Mouse (Mus musculus) erythroblast, embryonic 14.5 days (primary cell): Measurements from ENCODE around the gene Adgrb2. TPM values are rescaled to one million over a fixed set of nuclear protein-coding genes. Genes with fewer than 3 reads are reported as not detected.

Experiments used
- H3K27me3 ChIP-seq: 2 replicates; pipeline ENCODE4 v1.6.1; 2012; ENCODE audit warnings: inconsistent platforms; ENCODE audit not compliant: control insufficient read depth
- H3K36me3 ChIP-seq: 2 replicates; pipeline ENCODE4 v1.6.1; 2012; ENCODE audit warnings: mild to moderate bottlenecking, inconsistent platforms; ENCODE audit not compliant: control insufficient read depth
- H3K4me1 ChIP-seq: 2 replicates; pipeline ENCODE4 v1.6.1; 2012; ENCODE audit warnings: inconsistent platforms; ENCODE audit not compliant: control insufficient read depth
- H3K4me3 ChIP-seq: replicated peaks from 2 replicates; pipeline ENCODE3; 2012; ENCODE audit warnings: moderate library complexity, mild to moderate bottlenecking, inconsistent platforms
- H3K9me3 ChIP-seq: 2 replicates; pipeline ENCODE4 v1.6.1; 2012; ENCODE audit warnings: low read length, inconsistent platforms, mixed read lengths; ENCODE audit not compliant: control insufficient read depth
- GATA1 ChIP-seq: IDR thresholded peaks from 2 replicates; pipeline ENCODE4 v1.6.1; 2012; ENCODE audit warnings: low read length, inconsistent platforms, mixed read lengths
- TAL1 ChIP-seq: IDR thresholded peaks from 3 replicates; pipeline ENCODE4 v1.6.1; 2012; ENCODE audit warnings: low read length, inconsistent platforms, mixed read lengths
- polyA plus RNA-seq: library from polyadenylated mRNA; stranded (reverse); fragments of >175 nt; gene quantifications from 2 replicates; pipeline ENCODE4 v1.2.3, GENCODE M21; 2012

The Adgrb2 gene
- polyA plus RNA-seq, 1 experiment, result not detected

DNA sequence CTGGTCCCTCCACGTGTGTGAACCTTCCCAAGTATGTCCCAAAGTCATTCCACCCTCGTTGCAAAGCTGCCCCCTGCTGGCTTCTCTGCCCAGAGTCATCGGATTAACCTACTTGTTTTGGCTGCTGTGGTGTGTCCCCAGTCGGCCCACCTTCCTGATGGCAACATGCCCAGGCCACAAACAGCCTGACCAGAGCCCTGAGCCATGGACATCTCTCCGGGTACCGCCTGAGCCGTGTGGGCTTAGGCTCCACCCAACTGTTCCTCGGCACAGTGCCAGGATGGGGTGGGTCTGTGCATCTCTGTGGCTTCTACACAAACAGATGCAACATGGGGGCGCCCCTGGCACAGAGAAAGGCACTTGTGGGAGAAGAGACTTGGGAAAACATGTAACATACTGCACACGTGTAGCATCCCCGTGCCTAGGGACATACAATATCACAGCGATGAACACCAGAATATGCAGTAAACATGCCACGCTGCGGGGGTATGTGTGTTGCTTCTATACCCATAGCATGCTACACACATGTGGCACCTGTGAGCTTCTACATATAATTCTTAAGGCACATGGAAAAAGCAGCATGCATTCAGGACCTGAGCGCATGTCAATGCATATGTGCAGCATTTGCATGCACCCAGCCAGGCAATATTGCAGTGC, 778 bp upstream of the Adgrb2 start:
- Histone ChIP-seq H3K4me3 (no peak overlapping the region), H3K27me3 (peaks cover 92% of the 10 kb centered on the region), H3K9me3 (peaks cover 4% of the 10 kb centered on the region; the same call in 1 of the 2 replicates), H3K4me1 (peaks cover 3% of the 10 kb centered on the region), H3K36me3 (no peaks in the 10 kb centered on the region)
- no peak for TF ChIP-seq TAL1
- TF ChIP-seq GATA1, result no peak

GRCm38 (mm10) chr4:129985161-129985670, 546 bp downstream of the Adgrb2 start:
- H3K4me3 ChIP-seq, result no peak overlapping the region
- peaks cover 98% of the 10 kb centered on the region for H3K27me3 ChIP-seq
- H3K9me3 ChIP-seq, result peaks cover 4% of the 10 kb centered on the region; the same call in 1 of the 2 replicates
- H3K36me3 ChIP-seq, result no peaks in the 10 kb centered on the region
- H3K4me1 ChIP-seq, result no peaks in the 10 kb centered on the region
- no peak for TF ChIP-seq TAL1
- no peak for TF ChIP-seq GATA1

GRCm38 (mm10) chr4:129985671-129986441, 1.2 kb downstream of the Adgrb2 start:
- Histone ChIP-seq H3K9me3 (peaks cover 4% of the 10 kb centered on the region; the same call in 1 of the 2 replicates), H3K4me3 (no peak overlapping the region), H3K36me3 (no peaks in the 10 kb centered on the region), H3K27me3 (peaks cover 91% of the 10 kb centered on the region), H3K4me1 (no peaks in the 10 kb centered on the region)
- TF ChIP-seq GATA1, result no peak
- no peak for TF ChIP-seq TAL1

- Histone ChIP-seq H3K27me3 (peaks cover 75% of the 10 kb centered on the region), H3K4me3 (no peak overlapping the region), H3K36me3 (no peaks in the 10 kb centered on the region), H3K4me1 (no peaks in the 10 kb centered on the region), H3K9me3 (peaks cover 4% of the 10 kb centered on the region; the same call in 1 of the 2 replicates)
- TF ChIP-seq GATA1, result no peak
- TF ChIP-seq TAL1, result no peak
Measured at GRCm38 (mm10) chr4:129987825-129988504, 3.3 kb downstream of the Adgrb2 start.

DNA sequence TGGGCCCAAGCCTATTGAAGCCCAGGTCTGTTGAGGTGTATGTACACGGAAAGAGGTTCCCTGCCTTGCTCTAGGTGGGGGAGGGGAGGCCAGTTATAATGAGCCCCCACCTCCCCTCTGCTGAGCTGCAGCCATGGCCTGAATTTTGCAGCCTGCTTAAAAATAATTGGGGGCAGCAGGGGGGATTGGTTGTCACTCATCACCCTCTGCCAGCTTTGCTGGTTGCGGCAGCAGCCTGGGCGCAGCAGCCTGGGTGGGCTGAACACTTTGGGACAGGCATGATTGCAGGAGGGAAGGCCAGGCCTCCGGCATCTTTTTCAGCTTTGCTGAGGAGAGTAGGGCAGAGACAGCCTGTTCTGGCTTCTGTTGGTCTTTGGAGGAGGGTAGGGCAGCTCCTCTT, 5.3 kb downstream of the Adgrb2 start:
- Histone ChIP-seq H3K4me3 (no peak overlapping the region), H3K4me1 (no peaks in the 10 kb centered on the region), H3K36me3 (no peaks in the 10 kb centered on the region), H3K9me3 (0 out of 2 replicates have a peak, but pooled peaks cover 2% of the 10 kb centered on the region), H3K27me3 (peaks cover 55% of the 10 kb centered on the region)
- TF ChIP-seq TAL1 (no peak), GATA1 (no peak)

- Histone ChIP-seq H3K27me3 (peaks cover 34% of the 10 kb centered on the region), H3K36me3 (no peaks in the 10 kb centered on the region), H3K9me3 (no peaks in the 10 kb centered on the region), H3K4me1 (no peaks in the 10 kb centered on the region), H3K4me3 (no peak overlapping the region)
- TF ChIP-seq GATA1 (no peak), TAL1 (no peak)
Measured at GRCm38 (mm10) chr4:129992720-129993119, 8.1 kb downstream of the Adgrb2 start.

DNA sequence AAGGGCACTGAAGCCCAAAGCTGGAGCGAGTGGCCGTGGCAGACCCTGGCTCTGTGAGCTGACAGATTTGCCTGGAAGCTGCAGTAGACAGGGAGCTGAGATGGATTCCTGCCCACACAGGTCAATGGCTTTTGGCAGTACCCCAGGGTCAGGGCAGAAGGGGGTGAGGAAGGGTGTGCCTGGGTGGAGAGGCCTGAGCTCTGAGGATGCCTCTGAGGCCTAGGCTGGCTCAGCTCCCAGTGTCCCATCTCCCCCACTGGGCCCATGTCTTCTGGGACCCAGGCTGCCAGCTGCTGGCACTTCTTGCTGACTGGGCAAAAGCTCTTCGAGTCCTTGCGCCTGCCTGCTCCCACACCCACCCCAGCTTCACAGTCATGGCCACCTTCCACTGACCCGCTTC, 8.5 kb downstream of the Adgrb2 start:
- H3K4me1 ChIP-seq, result no peaks in the 10 kb centered on the region
- H3K9me3 ChIP-seq, result no peaks in the 10 kb centered on the region
- no peaks in the 10 kb centered on the region for H3K36me3 ChIP-seq
- H3K27me3 ChIP-seq, result peaks cover 33% of the 10 kb centered on the region
- TF ChIP-seq GATA1, result no peak
- TF ChIP-seq TAL1, result no peak
- H3K4me3 ChIP-seq, result no peak overlapping the region

GRCm38 (mm10) chr4:129993944-129994695, 9.4 kb downstream of the Adgrb2 start:
- TF ChIP-seq GATA1 (no peak), TAL1 (no peak)
- Histone ChIP-seq H3K27me3 (peaks cover 30% of the 10 kb centered on the region), H3K4me3 (no peak overlapping the region), H3K4me1 (no peaks in the 10 kb centered on the region), H3K9me3 (no peaks in the 10 kb centered on the region), H3K36me3 (no peaks in the 10 kb centered on the region)
